Mouse (Mus musculus) ES-Bruce4 (cell line): Measurements from ENCODE around the gene Dmrtc2. TPM values are rescaled to one million over a fixed set of nuclear protein-coding genes. Genes with fewer than 3 reads are reported as not detected.

Experiments used
- H3K27ac ChIP-seq: 2 replicates; pipeline ENCODE4 v1.5.1; 2012; ENCODE audit warnings: low read length, inconsistent platforms; ENCODE audit not compliant: insufficient read depth
- H3K27me3 ChIP-seq: 2 replicates; pipeline ENCODE4 v1.6.1; 2012; ENCODE audit warnings: mild to moderate bottlenecking, low read length, inconsistent platforms; ENCODE audit not compliant: control insufficient read depth, poor library complexity, insufficient read depth, severe bottlenecking
- H3K36me3 ChIP-seq: 2 replicates; pipeline ENCODE4 v1.6.1; 2012; ENCODE audit warnings: inconsistent platforms, mild to moderate bottlenecking, low read length, moderate library complexity; ENCODE audit not compliant: control insufficient read depth, poor library complexity, insufficient read depth, severe bottlenecking
- H3K4me1 ChIP-seq: one replicate; pipeline ENCODE4 v1.8.1; 2011; ENCODE audit warnings: low read length; ENCODE audit not compliant: control insufficient read depth, insufficient read depth
- H3K4me3 ChIP-seq: 2 replicates; pipeline ENCODE4 v1.5.1; 2011; ENCODE audit warnings: low read depth, mild to moderate bottlenecking, low read length
- H3K9ac ChIP-seq: 2 replicates; pipeline ENCODE4 v1.6.1; 2012; ENCODE audit warnings: low read depth, mild to moderate bottlenecking, inconsistent platforms; ENCODE audit not compliant: poor library complexity, severe bottlenecking
- H3K9me3 ChIP-seq: replicated peaks from 2 replicates; pipeline ENCODE4 v1.6.1; 2012; ENCODE audit warnings: mild to moderate bottlenecking, low read length, inconsistent platforms; ENCODE audit not compliant: control insufficient read depth, poor library complexity, insufficient read depth, severe bottlenecking
- CTCF ChIP-seq: IDR thresholded peaks from one replicate; pipeline ENCODE4 v1.8.1; 2011; ENCODE audit warnings: low read depth, low read length
- EP300 ChIP-seq: IDR thresholded peaks from 2 replicates; pipeline ENCODE4 v1.6.1; 2011; ENCODE audit warnings: low read depth, low read length; ENCODE audit not compliant: insufficient read depth
- POLR2A ChIP-seq: IDR thresholded peaks from one replicate; pipeline ENCODE4 v1.8.1; 2011; ENCODE audit warnings: low read length; ENCODE audit not compliant: insufficient read depth
- polyA plus RNA-seq: library from polyadenylated mRNA; stranded (reverse); fragments of >200 nt; gene quantifications from 2 replicates; pipeline ENCODE4 v1.2.4, GENCODE M21; 2011; ENCODE audit warnings: low read depth; ENCODE audit not compliant: missing spikeins, insufficient read depth, insufficient read length

The Dmrtc2 gene
- polyA plus RNA-seq, 1 experiment: 0.75 TPM

DNA sequence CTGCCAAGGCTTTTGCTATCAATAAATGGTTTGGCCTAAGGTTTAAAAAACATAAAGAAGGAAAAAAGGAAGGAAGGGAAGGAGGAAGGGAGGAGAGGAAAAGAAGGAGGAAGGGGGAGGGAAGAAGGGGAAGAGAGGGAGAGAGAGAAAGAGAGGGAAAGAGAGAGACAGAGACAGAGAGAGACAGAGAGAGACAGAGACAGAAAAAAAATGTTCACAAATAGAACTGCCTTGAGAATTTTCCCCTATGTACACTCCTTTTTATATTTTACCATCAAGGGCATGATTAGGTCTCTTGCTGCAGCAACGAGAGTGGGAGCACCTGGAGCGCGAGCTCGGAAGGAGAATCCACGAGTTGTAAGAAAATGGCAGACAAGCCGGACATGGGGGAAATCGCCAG is 7.9 kb upstream of the Dmrtc2 start, which contains the start of gene Gm9844:
Gene Gm9844, plus strand, starts transcription at position 301 of the 400 bp plus-strand sequence.
- no peak within 1 kb of the TSS for H3K9ac ChIP-seq
- TF ChIP-seq CTCF: no peak
- TF ChIP-seq EP300: no peak
- no peak for TF ChIP-seq POLR2A

DNA sequence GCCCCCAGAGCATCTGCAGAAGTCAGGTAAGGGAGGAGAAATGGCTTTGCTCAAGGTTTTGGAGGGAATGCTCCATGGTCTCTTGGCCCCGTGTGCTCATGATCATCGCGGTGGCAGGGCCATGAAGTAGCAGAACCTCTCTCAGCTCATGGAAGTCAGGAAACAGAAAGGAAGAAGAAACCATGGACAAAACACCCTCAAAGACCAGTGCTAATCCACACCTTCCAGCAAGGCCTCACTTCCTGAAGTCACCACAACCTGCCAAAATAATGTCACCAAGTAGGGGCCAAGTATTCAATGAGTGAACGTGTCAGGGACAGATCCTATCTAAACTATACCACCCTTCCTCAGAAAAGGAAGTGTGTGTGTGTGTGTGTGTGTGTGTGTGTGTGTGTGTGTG is 7.0 kb upstream of the Dmrtc2 start:
- no peaks in the 10 kb centered on the region for H3K4me1 ChIP-seq
- H3K4me3 ChIP-seq: no peak overlapping the region
- H3K36me3 ChIP-seq: no peaks in the 10 kb centered on the region
- H3K9me3 ChIP-seq: no peaks in the 10 kb centered on the region
- H3K27me3 ChIP-seq: no peaks in the 10 kb centered on the region
- TF ChIP-seq CTCF (no peak), POLR2A (no peak), EP300 (no peak)
- no peak overlapping the region for H3K9ac ChIP-seq
- H3K27ac ChIP-seq: no peak overlapping the region

More for the DNA sequence above, 7.9 kb upstream of the Dmrtc2 start, which contains the start of gene Gm9844:
- no peak within 1 kb of the TSS for H3K4me3 ChIP-seq
- H3K27ac ChIP-seq: no peak within 1 kb of the TSS
- H3K27me3 ChIP-seq: no peaks in the 10 kb centered on the region
- no peaks in the 10 kb centered on the region for H3K36me3 ChIP-seq
- no peaks in the 10 kb centered on the region for H3K9me3 ChIP-seq
- H3K4me1 ChIP-seq: peaks cover 2% of the 10 kb centered on the region

DNA sequence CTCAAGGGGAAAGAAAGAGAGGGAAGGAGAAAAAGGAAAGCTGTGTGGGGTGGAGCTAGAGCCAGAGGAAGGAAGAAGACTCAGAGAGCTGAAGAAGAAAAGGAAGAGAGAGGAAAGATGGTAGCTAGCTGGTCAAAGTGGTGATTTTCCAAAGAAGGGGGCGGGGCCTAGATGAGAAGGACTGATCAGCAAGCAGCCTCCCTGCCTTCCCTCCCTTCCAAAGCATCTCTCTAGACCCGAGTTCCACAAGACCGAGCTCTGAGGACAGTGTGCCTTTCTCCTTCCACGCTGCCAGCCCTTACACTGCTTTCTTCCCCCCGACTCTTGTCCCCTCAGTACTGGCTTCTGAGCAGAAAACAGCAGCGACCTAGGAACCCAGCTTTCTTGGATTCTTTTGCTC is 5.7 kb upstream of the Dmrtc2 start:
- H3K36me3 ChIP-seq: no peaks in the 10 kb centered on the region
- no peaks in the 10 kb centered on the region for H3K27me3 ChIP-seq
- no peak overlapping the region for H3K9ac ChIP-seq
- H3K4me1 ChIP-seq: no peaks in the 10 kb centered on the region
- H3K9me3 ChIP-seq: no peaks in the 10 kb centered on the region
- no peak for TF ChIP-seq EP300
- TF ChIP-seq POLR2A: no peak
- TF ChIP-seq CTCF: no peak
- H3K4me3 ChIP-seq: no peak overlapping the region
- no peak overlapping the region for H3K27ac ChIP-seq

DNA sequence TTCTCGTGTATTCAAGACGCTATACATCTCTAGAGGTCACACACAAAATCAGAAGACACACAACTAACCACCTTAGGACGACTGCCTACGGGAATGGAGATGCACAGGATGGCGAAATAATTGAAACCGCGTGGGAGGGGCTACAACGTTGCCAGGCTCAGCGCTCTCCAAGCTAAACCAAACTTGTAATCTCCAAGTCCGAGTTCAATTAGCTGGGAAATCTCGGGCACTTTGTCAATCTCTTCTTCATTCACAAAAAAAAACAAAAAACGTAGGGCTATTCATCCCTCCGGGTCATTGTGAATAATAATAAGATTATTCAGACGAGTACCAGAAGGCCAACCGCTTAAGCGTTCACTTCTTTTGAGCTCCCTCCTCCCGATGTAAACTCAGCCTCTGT is 777 bp upstream of the Dmrtc2 start:
- no peak overlapping the region for H3K4me3 ChIP-seq
- TF ChIP-seq CTCF (no peak), POLR2A (no peak), EP300 (no peak)
- no peaks in the 10 kb centered on the region for H3K4me1 ChIP-seq
- no peak overlapping the region for H3K27ac ChIP-seq
- no peaks in the 10 kb centered on the region for H3K27me3 ChIP-seq
- H3K36me3 ChIP-seq: no peaks in the 10 kb centered on the region
- no peaks in the 10 kb centered on the region for H3K9me3 ChIP-seq
- no peak overlapping the region for H3K9ac ChIP-seq

DNA sequence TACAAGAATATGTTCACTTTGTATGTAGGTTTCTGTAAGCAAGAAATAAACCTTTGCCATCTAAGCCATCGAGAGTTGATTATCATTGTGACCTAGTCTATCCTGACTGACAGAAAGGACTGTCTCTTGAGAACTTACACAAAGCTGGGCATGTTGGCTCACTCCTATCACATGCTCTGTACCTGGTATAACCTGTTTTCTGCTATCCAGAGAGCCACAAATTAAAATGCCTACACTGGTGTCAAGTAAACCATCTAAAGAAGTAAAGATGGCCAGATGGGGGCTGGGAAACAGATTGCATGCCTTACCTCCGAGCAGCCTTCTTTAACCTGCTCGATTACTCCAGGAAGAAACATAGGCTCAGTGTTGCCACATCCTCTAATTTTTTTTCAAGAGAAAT is 7.7 kb downstream of the Dmrtc2 start:
- Histone ChIP-seq H3K27ac (no peak overlapping the region), H3K4me3 (no peak overlapping the region), H3K36me3 (no peaks in the 10 kb centered on the region), H3K4me1 (peaks cover 7% of the 10 kb centered on the region), H3K27me3 (no peaks in the 10 kb centered on the region), H3K9me3 (no peaks in the 10 kb centered on the region), H3K9ac (no peak overlapping the region)
- TF ChIP-seq CTCF (no peak), POLR2A (no peak)

DNA sequence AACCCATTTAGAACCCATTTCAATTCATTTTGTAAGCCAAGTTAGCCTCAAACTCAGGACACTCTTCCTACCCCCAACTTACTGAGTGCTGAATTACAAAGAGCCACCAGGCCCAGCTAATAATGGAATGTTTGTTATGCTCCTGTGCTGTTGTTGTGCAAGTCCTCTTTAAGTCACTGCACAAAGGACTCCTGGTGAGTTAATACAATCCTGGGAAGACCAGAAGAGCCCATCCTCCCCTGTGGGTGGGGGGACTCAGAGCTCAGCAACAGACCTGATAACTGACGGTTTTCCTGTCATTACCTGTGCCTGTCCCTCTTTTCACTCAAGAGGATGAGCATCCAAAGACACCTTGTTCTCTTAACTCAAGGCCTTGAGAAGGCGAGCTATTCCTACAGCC is 9.8 kb downstream of the Dmrtc2 start:
- H3K4me3 ChIP-seq: peak overlapping the region; percentile 26
- H3K4me1 ChIP-seq: peaks cover 7% of the 10 kb centered on the region
- H3K9me3 ChIP-seq: no peaks in the 10 kb centered on the region
- H3K27me3 ChIP-seq: no peaks in the 10 kb centered on the region
- no peaks in the 10 kb centered on the region for H3K36me3 ChIP-seq
- no peak overlapping the region for H3K9ac ChIP-seq
- TF ChIP-seq CTCF (no peak), EP300 (peak; percentile 84)
- peak overlapping the region; percentile 66 for H3K27ac ChIP-seq
